Mouse (Mus musculus) adrenal gland, postnatal 36 days (tissue): ENCODE results near the gene B4galnt3. TPM values are rescaled to one million over a fixed set of nuclear protein-coding genes. Genes with fewer than 3 reads are reported as not detected.

Experiments
- total RNA-seq, 2 experiments: library from RNA; stranded (reverse); gene quantifications; 2 replicates each; pipeline ENCODE4 v1.2.3; 2021

The B4galnt3 gene
- total RNA-seq, 2 experiments from 2014 or later, result 7.4 to 8.9 TPM

Other genes starting within 250 kb of the B4galnt3 start
- gene Ninj2, start 201.2 kb downstream of the B4galnt3 start, total RNA-seq, result not detected
- under 1 TPM in 1 of 2 experiments, not detected in 1; 0.40 TPM for gene D330020A13Rik, start 195 bp downstream of the B4galnt3 start, total RNA-seq
- gene Kdm5a, start 69.6 kb upstream of the B4galnt3 start, total RNA-seq, result 10 to 100 TPM; 41.4 to 55.7 TPM
- 1 to 10 TPM; 5.6 to 6.7 TPM for gene Ccdc77, start 69.8 kb upstream of the B4galnt3 start, total RNA-seq
- 10 to 100 TPM in 1 of 2 experiments, 1 to 10 TPM in 1; 9.7 to 13.1 TPM for gene Il17ra, start 168.7 kb upstream of the B4galnt3 start, total RNA-seq
- gene Tmem121b, start 199.2 kb upstream of the B4galnt3 start, total RNA-seq, result under 1 TPM in 1 of 2 experiments, not detected in 1; 0.13 TPM
- 10 to 100 TPM; 25.3 to 32.1 TPM for gene Hdhd5, start 236.8 kb upstream of the B4galnt3 start, total RNA-seq